Mouse (Mus musculus) C2C12 (cell line): ENCODE measurements around the gene Tmem35b.

Source experiments
- CEBPB ChIP-seq: IDR thresholded peaks from one replicate; pipeline ENCODE4 v1.6.1; 2011; ENCODE audit warnings: low read depth, mild to moderate bottlenecking, control low read depth, moderate library complexity
- CTCF ChIP-seq: IDR thresholded peaks from one replicate; pipeline ENCODE4 v1.5.1; 2011; ENCODE audit not compliant: control insufficient read depth, insufficient read depth, insufficient read length
- FOSL1 ChIP-seq: IDR thresholded peaks from one replicate; pipeline ENCODE4 v1.8.0; 2011; ENCODE audit warnings: mild to moderate bottlenecking, low read length; ENCODE audit not compliant: poor library complexity, insufficient read depth, severe bottlenecking
- MAX ChIP-seq: IDR thresholded peaks from one replicate; pipeline ENCODE4 v1.6.1; 2011; ENCODE audit warnings: mild to moderate bottlenecking, control low read depth
- MYOD1 ChIP-seq: IDR thresholded peaks from one replicate; pipeline ENCODE4 v1.6.1; 2011; ENCODE audit warnings: low read depth; ENCODE audit not compliant: control insufficient read depth, insufficient read length
- MYOG ChIP-seq: IDR thresholded peaks from one replicate; pipeline ENCODE4 v1.6.1; 2011; ENCODE audit not compliant: control insufficient read depth, insufficient read length; ENCODE audit errors: extremely low read depth
- USF1 ChIP-seq: IDR thresholded peaks from one replicate; pipeline ENCODE4 v1.6.1; 2011; ENCODE audit warnings: low read depth, mild to moderate bottlenecking, control low read depth, moderate library complexity

DNA sequence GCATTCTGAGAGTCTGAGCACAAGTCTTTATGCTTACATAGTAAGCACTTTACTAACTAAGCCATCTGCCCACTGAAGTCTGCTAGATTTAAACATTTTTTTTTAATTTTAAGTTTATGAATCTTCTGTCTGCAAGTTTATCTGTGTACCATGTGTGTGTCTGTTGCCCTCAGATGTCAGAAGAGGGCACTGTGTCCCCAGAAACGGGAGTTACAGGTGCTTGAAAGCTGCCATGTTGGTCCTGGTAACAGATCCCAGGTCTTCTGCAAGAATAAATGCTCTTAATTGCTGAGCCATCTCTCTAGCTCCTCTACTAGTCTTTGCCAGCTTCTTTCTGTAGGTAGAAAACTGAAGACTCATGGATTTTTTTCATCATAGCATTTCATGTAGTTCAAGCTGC is 48.6 kb upstream of the Tmem35b start:
- no peak for TF ChIP-seq CTCF
- no peak for TF ChIP-seq FOSL1
- TF ChIP-seq MAX, result no peak
- no peak for TF ChIP-seq CEBPB
- TF ChIP-seq MYOD1, result no peak
- no peak for TF ChIP-seq MYOG
- no peak for TF ChIP-seq USF1
